Mouse (Mus musculus): ENCODE data around the gene Tnrc18. TPM values are rescaled to one million over a fixed set of nuclear protein-coding genes. Genes with fewer than 3 reads are reported as not detected.

Gene Tnrc18
- polyA plus RNA-seq, 1 experiment: 0.97 TPM

DNA sequence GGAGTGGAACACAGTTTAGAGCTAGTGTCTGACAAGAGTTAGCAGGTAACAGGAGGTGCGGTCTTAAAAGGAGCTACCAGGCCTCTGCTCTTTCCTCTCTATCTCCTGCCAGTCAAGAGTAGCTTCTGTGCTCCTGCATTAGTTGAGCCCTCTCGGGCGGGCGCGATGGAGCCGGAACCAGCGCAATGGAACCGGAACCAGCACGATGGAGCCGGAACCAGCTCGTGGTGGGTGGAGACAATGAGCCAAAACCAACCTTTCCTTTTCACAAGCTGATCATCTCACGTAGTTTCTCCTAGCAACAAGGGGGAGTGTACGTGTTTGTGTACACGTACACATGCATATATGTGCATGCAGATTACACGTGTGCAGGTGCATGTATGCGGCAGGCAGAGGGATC lies 89.2 kb downstream of the Tnrc18 start:
- Histone ChIP-seq H3K9me3 (ENCODE audit: control insufficient read depth, low read length) (peaks cover 2% of the 10 kb centered on the region; the same call in 1 of the 2 replicates), H3K36me3 (ENCODE audit: control insufficient read depth) (peaks cover 20% of the 10 kb centered on the region), H3K27me3 (ENCODE audit: control insufficient read depth) (no peaks in the 10 kb centered on the region), H3K4me3 (replicated peaks) (no peak overlapping the region), H3K4me1 (ENCODE audit: control insufficient read depth) (peaks cover 4% of the 10 kb centered on the region)
- TF ChIP-seq TAL1 (IDR thresholded peaks at IDR 0.05; ENCODE audit: low read length) (no peak), GATA1 (IDR thresholded peaks at IDR 0.05; ENCODE audit: low read length) (no peak)

- H3K4me1 ChIP-seq (ENCODE audit: control insufficient read depth): peaks cover 4% of the 10 kb centered on the region
- H3K36me3 ChIP-seq (ENCODE audit: control insufficient read depth): peaks cover 17% of the 10 kb centered on the region; the same call in 1 of the 2 replicates
- H3K4me3 ChIP-seq (replicated peaks): no peak overlapping the region
- H3K9me3 ChIP-seq (ENCODE audit: control insufficient read depth, low read length): peaks cover 2% of the 10 kb centered on the region; the same call in 1 of the 2 replicates
- H3K27me3 ChIP-seq (ENCODE audit: control insufficient read depth): no peaks in the 10 kb centered on the region
- TF ChIP-seq GATA1 (IDR thresholded peaks at IDR 0.05; ENCODE audit: low read length): no peak
- no peak for TF ChIP-seq TAL1 (IDR thresholded peaks at IDR 0.05; ENCODE audit: low read length)
These were observed 90.7 kb downstream of the Tnrc18 start for GRCm38 (mm10) chr5:142726748-142727147.

- H3K36me3 ChIP-seq (ENCODE audit: control insufficient read depth): peaks cover 13% of the 10 kb centered on the region; the same call in 1 of the 2 replicates
- H3K4me1 ChIP-seq (ENCODE audit: control insufficient read depth): peaks cover 4% of the 10 kb centered on the region
- peaks cover 2% of the 10 kb centered on the region; the same call in 1 of the 2 replicates for H3K9me3 ChIP-seq (ENCODE audit: control insufficient read depth, low read length)
- H3K4me3 ChIP-seq (replicated peaks): no peak overlapping the region
- H3K27me3 ChIP-seq (ENCODE audit: control insufficient read depth): no peaks in the 10 kb centered on the region
- TF ChIP-seq GATA1 (IDR thresholded peaks at IDR 0.05; ENCODE audit: low read length) (no peak), TAL1 (IDR thresholded peaks at IDR 0.05; ENCODE audit: low read length) (no peak)
These were observed 93.2 kb downstream of the Tnrc18 start for GRCm38 (mm10) chr5:142724265-142724664.

GRCm38 (mm10) chr5:142723520-142724133 lies 93.8 kb downstream of the Tnrc18 start:
- no peaks in the 10 kb centered on the region for H3K27me3 ChIP-seq (ENCODE audit: control insufficient read depth)
- peaks cover 4% of the 10 kb centered on the region for H3K4me1 ChIP-seq (ENCODE audit: control insufficient read depth)
- H3K9me3 ChIP-seq (ENCODE audit: control insufficient read depth, low read length): peaks cover 2% of the 10 kb centered on the region; the same call in 1 of the 2 replicates
- TF ChIP-seq TAL1 (IDR thresholded peaks at IDR 0.05; ENCODE audit: low read length) (no peak), GATA1 (IDR thresholded peaks at IDR 0.05; ENCODE audit: low read length) (no peak)
- H3K36me3 ChIP-seq (ENCODE audit: control insufficient read depth): peaks cover 13% of the 10 kb centered on the region; the same call in 1 of the 2 replicates
- no peak overlapping the region for H3K4me3 ChIP-seq (replicated peaks)

GRCm38 (mm10) chr5:142719897-142720296 lies 97.6 kb downstream of the Tnrc18 start:
- peaks cover 4% of the 10 kb centered on the region for H3K4me1 ChIP-seq (ENCODE audit: control insufficient read depth)
- H3K4me3 ChIP-seq (replicated peaks): no peak overlapping the region
- no peaks in the 10 kb centered on the region for H3K9me3 ChIP-seq (ENCODE audit: control insufficient read depth, low read length)
- no peaks in the 10 kb centered on the region for H3K36me3 ChIP-seq (ENCODE audit: control insufficient read depth)
- TF ChIP-seq TAL1 (IDR thresholded peaks at IDR 0.05; ENCODE audit: low read length) (no peak), GATA1 (IDR thresholded peaks at IDR 0.05; ENCODE audit: low read length) (no peak)
- no peaks in the 10 kb centered on the region for H3K27me3 ChIP-seq (ENCODE audit: control insufficient read depth)

DNA sequence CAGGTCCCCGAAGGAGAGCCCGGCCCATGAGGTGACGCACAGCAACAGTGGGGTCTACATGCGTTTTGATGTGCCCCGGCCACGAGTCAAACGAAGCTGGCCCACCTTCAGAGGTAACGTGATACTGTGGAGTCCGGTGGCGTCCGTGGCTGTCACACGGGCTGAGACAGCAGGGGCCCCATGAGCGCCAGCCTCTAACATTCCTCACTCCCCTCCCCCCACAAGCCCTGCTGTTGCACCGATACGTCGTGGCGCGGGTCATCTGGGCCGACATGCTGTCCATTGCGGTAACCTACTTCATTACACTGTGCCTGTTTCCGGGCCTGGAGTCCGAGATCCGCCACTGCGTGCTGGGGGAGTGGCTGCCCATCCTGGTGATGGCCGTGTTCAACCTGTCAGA lies 99.0 kb downstream of the Tnrc18 start:
- H3K9me3 ChIP-seq (ENCODE audit: control insufficient read depth, low read length): no peaks in the 10 kb centered on the region
- TF ChIP-seq TAL1 (IDR thresholded peaks at IDR 0.05; ENCODE audit: low read length) (no peak), GATA1 (IDR thresholded peaks at IDR 0.05; ENCODE audit: low read length) (no peak)
- H3K36me3 ChIP-seq (ENCODE audit: control insufficient read depth): no peaks in the 10 kb centered on the region
- H3K27me3 ChIP-seq (ENCODE audit: control insufficient read depth): no peaks in the 10 kb centered on the region; the same call in 1 of the 2 replicates
- H3K4me3 ChIP-seq (replicated peaks): no peak overlapping the region
- no peaks in the 10 kb centered on the region for H3K4me1 ChIP-seq (ENCODE audit: control insufficient read depth)

- Histone ChIP-seq H3K27me3 (ENCODE audit: control insufficient read depth) (no peaks in the 10 kb centered on the region; the same call in 1 of the 2 replicates), H3K9me3 (ENCODE audit: control insufficient read depth, low read length) (no peaks in the 10 kb centered on the region), H3K4me1 (ENCODE audit: control insufficient read depth) (no peaks in the 10 kb centered on the region), H3K36me3 (ENCODE audit: control insufficient read depth) (no peaks in the 10 kb centered on the region), H3K4me3 (replicated peaks) (no peak overlapping the region)
- TF ChIP-seq GATA1 (IDR thresholded peaks at IDR 0.05; ENCODE audit: low read length): no peak
- TF ChIP-seq TAL1 (IDR thresholded peaks at IDR 0.05; ENCODE audit: low read length): no peak
These were observed 99.4 kb downstream of the Tnrc18 start for GRCm38 (mm10) chr5:142718037-142718436.

DNA sequence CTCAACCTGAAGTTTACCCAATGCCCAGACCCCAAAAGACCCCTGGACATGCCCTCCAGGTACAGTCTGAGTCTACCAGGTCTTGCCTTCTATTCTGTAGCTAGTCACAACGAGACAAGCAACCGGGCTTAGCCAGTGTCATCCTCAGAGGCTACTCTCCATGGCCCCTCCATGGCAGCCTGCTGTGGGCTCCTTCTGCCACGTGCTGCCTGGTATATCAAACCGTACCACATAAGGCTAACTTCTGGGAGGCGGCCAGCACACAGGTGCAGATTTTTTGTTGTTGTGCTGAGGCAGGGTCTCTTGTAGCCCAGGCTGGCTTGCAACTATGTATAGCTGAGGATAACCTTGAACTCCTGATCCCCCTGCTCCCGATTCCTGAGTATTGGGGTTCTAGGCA lies 101.4 kb downstream of the Tnrc18 start:
- Histone ChIP-seq H3K36me3 (ENCODE audit: control insufficient read depth) (no peaks in the 10 kb centered on the region), H3K27me3 (ENCODE audit: control insufficient read depth) (no peaks in the 10 kb centered on the region; the same call in 1 of the 2 replicates), H3K4me3 (replicated peaks) (no peak overlapping the region), H3K9me3 (ENCODE audit: control insufficient read depth, low read length) (peaks cover 14% of the 10 kb centered on the region), H3K4me1 (ENCODE audit: control insufficient read depth) (no peaks in the 10 kb centered on the region)
- no peak for TF ChIP-seq TAL1 (IDR thresholded peaks at IDR 0.05; ENCODE audit: low read length)
- no peak for TF ChIP-seq GATA1 (IDR thresholded peaks at IDR 0.05; ENCODE audit: low read length)

- H3K9me3 ChIP-seq (ENCODE audit: control insufficient read depth, low read length): peaks cover 14% of the 10 kb centered on the region
- no peaks in the 10 kb centered on the region for H3K4me1 ChIP-seq (ENCODE audit: control insufficient read depth)
- no peak overlapping the region for H3K4me3 ChIP-seq (replicated peaks)
- no peaks in the 10 kb centered on the region for H3K36me3 ChIP-seq (ENCODE audit: control insufficient read depth)
- no peaks in the 10 kb centered on the region; the same call in 1 of the 2 replicates for H3K27me3 ChIP-seq (ENCODE audit: control insufficient read depth)
- TF ChIP-seq TAL1 (IDR thresholded peaks at IDR 0.05; ENCODE audit: low read length) (no peak), GATA1 (IDR thresholded peaks at IDR 0.05; ENCODE audit: low read length) (no peak)
These were observed 102.4 kb downstream of the Tnrc18 start for GRCm38 (mm10) chr5:142715059-142715458.

All from erythroblast, embryonic 14.5 days (primary cell).